Mouse (Mus musculus) layer of hippocampus, adult 2 months (tissue): ENCODE results near the gene Syce1. TPM values are rescaled to one million over a fixed set of nuclear protein-coding genes. Genes with fewer than 3 reads are reported as not detected.
"Not testable (repeated sequence)": the region's sequence is repeated elsewhere in the genome, so short reads cannot be mapped to it uniquely, and the experiment has no call there.

Source experiments
- DNase-seq, 2 experiments: peaks; one replicate each; pipeline ENCODE4 v3.0.0; 2022; ENCODE audit warnings: low spot score in 2 of 2
- H3K27ac ChIP-seq: fragments of 200-600 bp; 2 replicates; pipeline ENCODE4 v1.8.1; 2022
- H3K4me3 ChIP-seq: fragments of 200-600 bp; 2 replicates; pipeline ENCODE4 v1.8.1; 2022; ENCODE audit warnings: mild to moderate bottlenecking
- CTCF ChIP-seq: fragments of 200-600 bp; conservative IDR thresholded peaks from 2 replicates; pipeline ENCODE4 v1.8.1; 2022; ENCODE audit warnings: antibody characterized with exemption, mild to moderate bottlenecking, moderate library complexity
- total RNA-seq, 2 experiments: library from RNA; stranded (reverse); gene quantifications; 2 replicates each; pipeline ENCODE4 v1.2.3; 2021

The Syce1 gene
- total RNA-seq, 2 experiments from 2014 or later, result not detected

GRCm38 (mm10) chr7:140812850-140813249, 25.2 kb upstream of the Syce1 start:
- DNase-seq, result no peak
- Histone ChIP-seq H3K27ac (0 out of 2 replicates have a peak overlapping the region, but pooled peaks have one; percentile 82), H3K4me3 (no peak overlapping the region)
- no peak for TF ChIP-seq CTCF

GRCm38 (mm10) chr7:140811714-140812113, 24.1 kb upstream of the Syce1 start:
- no peak for DNase-seq
- no peak for TF ChIP-seq CTCF
- Histone ChIP-seq H3K27ac (peak overlapping the region; percentile 82), H3K4me3 (no peak overlapping the region)

- Histone ChIP-seq H3K27ac (peak overlapping the region; percentile 82; the same call in 1 of the 2 replicates), H3K4me3 (no peak overlapping the region)
- TF ChIP-seq CTCF, result peak; percentile 50
- no peak for DNase-seq
These were observed 22.8 kb upstream of the Syce1 start for GRCm38 (mm10) chr7:140810496-140810895.

- H3K27ac ChIP-seq, result peak overlapping the region; percentile 59
- H3K4me3 ChIP-seq, result no peak overlapping the region
- peak; percentile 86 for TF ChIP-seq CTCF
- peak; percentile 53 to 71 for DNase-seq
These were observed 18.1 kb upstream of the Syce1 start for GRCm38 (mm10) chr7:140805704-140806103.

DNA sequence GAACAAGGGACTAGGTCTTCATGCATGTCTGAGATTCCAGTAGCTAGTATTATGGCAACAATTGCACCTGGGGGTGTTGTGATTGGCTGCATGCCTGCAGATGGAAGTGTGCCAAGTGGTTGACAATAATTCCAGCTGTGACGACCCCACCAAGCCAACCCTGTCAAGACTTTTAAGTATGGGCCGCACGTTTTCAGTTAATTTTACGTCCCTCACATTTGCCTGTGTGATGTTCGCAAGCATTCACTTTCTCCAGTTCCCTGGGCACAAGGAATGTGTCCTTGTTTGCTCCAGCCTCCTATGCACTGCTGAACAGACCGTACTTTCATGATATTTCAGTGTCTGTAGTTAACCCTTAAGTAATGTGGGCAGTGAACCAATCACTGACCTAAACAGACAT, 15.0 kb upstream of the Syce1 start:
- DNase-seq, result no peak
- TF ChIP-seq CTCF, result no peak
- H3K4me3 ChIP-seq, result no peak overlapping the region
- H3K27ac ChIP-seq, result no peak overlapping the region

- Histone ChIP-seq H3K4me3 (no peak overlapping the region), H3K27ac (no peak overlapping the region)
- no peak for TF ChIP-seq CTCF
- DNase-seq, result no peak
These were observed 10.6 kb upstream of the Syce1 start for GRCm38 (mm10) chr7:140798212-140798611.

- TF ChIP-seq CTCF, result 0 out of 2 replicates have a peak, but pooled peaks have one; percentile 12
- H3K4me3 ChIP-seq, result no peak overlapping the region
- no peak overlapping the region for H3K27ac ChIP-seq
- no peak for DNase-seq
These were observed 10.0 kb upstream of the Syce1 start for GRCm38 (mm10) chr7:140797619-140798018.

DNA sequence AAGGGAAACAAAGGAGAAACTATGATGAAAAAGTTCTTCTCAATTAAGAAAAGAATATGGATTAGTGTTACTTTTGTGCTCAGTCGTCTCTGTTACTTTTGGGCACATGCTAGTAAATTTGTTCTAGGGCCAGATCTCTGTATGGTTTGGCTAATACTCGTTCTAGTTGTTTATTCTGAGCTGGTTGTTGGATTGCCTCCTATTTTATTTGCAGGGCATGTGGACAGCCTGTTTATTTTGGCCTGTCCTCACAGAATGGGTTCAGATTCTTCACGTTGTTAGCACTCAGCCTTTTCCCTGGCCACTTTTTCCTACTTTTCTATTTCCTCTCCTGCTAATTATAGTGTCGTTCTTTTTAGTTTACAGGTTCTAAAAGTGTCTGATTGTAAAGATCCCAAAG, 5.9 kb upstream of the Syce1 start:
- DNase-seq, result no peak
- H3K27ac ChIP-seq, result no peak overlapping the region
- no peak for TF ChIP-seq CTCF
- H3K4me3 ChIP-seq, result no peak overlapping the region

GRCm38 (mm10) chr7:140788053-140788435, 392 bp upstream of the Syce1 start:
- no peak overlapping the region for H3K27ac ChIP-seq
- TF ChIP-seq CTCF, result no peak
- DNase-seq, result no peak
- H3K4me3 ChIP-seq, result no peak overlapping the region

DNA sequence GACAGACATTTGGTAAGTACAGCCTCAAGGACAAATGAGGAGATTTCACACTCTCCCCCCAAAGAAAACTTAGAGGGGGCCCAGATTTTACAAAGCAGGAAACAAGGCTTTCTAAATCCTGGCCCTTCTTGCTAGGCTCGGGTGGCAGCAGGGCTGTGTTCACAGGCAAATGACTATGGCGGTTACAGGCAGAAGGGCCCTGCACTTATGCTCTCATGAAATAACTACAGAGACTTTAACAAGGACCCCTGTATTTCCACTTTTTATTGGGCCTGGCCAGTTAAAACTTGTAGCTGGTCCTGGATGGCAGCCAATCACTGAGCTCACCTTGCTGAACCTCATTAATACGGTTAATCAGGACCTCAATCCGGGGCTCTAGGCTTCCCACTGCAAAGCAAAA, 7.1 kb downstream of the Syce1 start:
- H3K4me3 ChIP-seq, result no peak overlapping the region
- no peak for TF ChIP-seq CTCF
- no peak for DNase-seq
- no peak overlapping the region for H3K27ac ChIP-seq

DNA sequence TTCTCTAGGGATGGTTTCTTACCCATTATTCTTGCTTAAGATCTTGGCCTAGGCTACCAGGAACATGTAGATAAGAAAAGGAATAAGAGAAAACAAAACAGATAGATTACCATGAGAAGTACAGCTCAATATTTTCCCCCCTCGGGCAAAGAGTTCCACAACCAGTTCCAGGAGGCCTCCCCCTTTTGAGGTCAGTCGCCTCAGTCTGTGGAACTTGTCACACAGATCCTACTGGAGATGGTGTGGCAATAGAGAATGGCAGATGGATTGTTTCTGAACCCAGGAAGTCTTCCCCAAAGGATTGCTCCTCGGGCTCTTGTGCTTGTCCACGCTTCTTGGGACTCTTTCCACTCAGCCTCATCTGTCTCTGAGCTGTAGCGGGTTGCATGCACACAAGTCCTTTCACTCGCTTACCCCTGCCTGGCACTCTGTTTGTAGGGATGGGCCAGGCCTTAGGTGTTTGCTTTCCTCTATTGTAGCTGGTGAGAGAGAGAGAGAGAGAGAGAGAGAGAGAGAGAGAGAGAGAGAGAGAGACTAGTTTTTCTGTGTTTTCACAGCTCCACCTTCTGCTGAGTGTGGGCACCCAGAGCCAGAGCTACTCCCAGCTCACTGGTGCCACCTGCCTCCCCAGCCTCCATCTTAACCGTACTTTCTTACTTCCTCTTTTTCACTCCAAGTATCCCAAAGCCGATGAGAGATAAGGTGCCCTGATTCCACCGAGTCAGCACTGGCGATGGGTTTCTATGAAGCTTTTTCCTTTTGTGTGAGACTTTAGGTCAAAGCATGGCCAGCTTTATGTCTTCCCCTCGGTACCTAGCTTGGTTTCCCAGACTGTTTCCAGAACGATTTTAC, 21.5 kb downstream of the Syce1 start:
- DNase-seq, result no peak
- Histone ChIP-seq H3K4me3 (no peak overlapping the region), H3K27ac (no peak overlapping the region)
- peak; percentile 53 for TF ChIP-seq CTCF

DNA sequence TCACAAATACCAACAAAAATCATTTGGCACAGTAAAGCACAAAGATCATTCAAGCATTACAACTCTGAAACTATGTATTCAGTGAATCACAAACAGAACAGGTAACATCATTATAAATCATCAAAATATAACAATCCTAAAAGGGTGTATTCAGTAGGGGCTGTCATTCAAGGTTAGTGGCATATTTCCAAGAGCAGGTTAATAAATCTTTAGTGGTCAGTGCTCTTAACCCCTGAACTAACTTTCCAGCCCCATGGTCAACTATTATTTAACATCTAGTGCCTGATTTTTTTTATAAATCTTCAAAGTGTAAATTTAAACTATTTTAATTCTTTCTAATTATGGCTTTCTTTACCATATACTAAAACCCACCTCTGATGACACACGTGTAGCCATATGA, 22.3 kb downstream of the Syce1 start:
- H3K4me3 ChIP-seq, DNase-seq, H3K27ac ChIP-seq: not testable (repeated sequence)

DNA sequence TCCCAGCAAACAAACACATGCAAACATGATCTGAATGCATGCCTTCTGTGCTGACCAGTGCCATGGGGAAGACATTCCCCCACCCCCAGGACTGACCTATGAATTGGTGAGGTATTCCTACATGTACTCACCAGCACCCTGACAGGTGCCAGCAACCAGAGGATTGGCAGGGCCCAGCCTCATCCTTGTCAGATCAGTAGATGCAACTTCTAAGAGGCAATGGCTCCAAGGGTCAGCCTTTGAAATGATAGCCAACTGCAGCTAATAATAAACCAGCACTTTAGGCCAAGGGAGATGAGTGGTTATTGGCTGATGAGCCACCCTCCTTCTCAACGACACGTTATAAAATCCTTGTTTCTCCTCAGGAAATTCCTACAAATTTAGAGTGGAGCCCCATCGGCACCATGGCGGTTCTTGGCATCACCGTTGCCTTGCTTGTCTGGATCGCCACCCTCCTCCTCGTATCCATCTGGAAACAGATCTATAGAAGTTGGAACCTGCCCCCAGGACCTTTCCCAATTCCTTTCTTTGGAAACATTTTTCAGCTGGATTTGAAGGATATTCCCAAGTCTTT, 24.1 kb downstream of the Syce1 start, which contains the start of gene Cyp2e1:
Cyp2e1 (plus strand) TSS at position 293 of the 574 bp plus-strand sequence.
- no peak for TF ChIP-seq CTCF
- no peak for DNase-seq
- Histone ChIP-seq H3K4me3 (no peak within 1 kb of the TSS), H3K27ac (no peak within 1 kb of the TSS)

DNA sequence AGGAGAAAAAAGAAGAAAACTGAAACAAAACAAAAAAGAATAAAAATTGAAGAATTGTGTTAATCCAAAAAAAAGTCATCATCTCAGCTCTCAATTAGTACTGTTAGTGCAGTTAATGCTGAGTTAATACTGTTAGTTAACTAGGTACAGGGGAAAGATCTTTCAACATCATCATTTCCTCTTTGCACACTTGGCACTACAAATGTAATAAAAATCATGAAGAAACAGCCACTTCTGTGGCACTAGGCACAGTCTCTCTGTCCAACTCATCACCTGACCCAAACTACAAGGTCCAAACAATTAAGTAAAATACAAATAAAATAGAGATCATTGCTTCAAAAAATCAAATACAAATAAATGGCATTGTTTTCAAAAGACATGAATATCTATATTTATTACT, 27.0 kb downstream of the Syce1 start:
- Histone ChIP-seq H3K4me3 (no peak overlapping the region), H3K27ac (no peak overlapping the region)
- no peak for TF ChIP-seq CTCF
- no peak for DNase-seq
